Mouse (Mus musculus) spleen, adult 2 months (tissue): ENCODE data around the gene Klhdc8b. TPM values are rescaled to one million over a fixed set of nuclear protein-coding genes. Genes with fewer than 3 reads are reported as not detected.

Source experiments
- DNase-seq, 2 experiments: peaks; one replicate each; pipeline versions ENCODE4 v3.0.0 to v3.0.0-alpha.2; 2012 to 2021; ENCODE audit warnings: low spot score in 2 of 2, low read depth in 1 of 2
- H3K27ac ChIP-seq: fragments of 200-500 bp; 2 replicates; pipeline ENCODE4 v1.5.1; 2012; ENCODE audit warnings: low read length, inconsistent platforms; ENCODE audit not compliant: insufficient read depth
- H3K27me3 ChIP-seq: fragments of 200-500 bp; 2 replicates; pipeline ENCODE4 v1.6.1; 2012; ENCODE audit warnings: mild to moderate bottlenecking, moderate library complexity, low read length, inconsistent platforms; ENCODE audit not compliant: control insufficient read depth, insufficient read depth
- H3K36me3 ChIP-seq: fragments of 200-500 bp; 2 replicates; pipeline ENCODE4 v1.6.1; 2012; ENCODE audit warnings: mild to moderate bottlenecking, low read length, inconsistent platforms; ENCODE audit not compliant: control insufficient read depth, insufficient read depth
- H3K4me1 ChIP-seq: fragments of 200-500 bp; 2 replicates; pipeline ENCODE4 v1.6.1; 2011; ENCODE audit warnings: inconsistent platforms; ENCODE audit not compliant: control insufficient read depth, insufficient read depth, insufficient read length
- H3K4me3 ChIP-seq: fragments of 200-500 bp; 2 replicates; pipeline ENCODE4 v1.5.1; 2011; ENCODE audit warnings: mild to moderate bottlenecking, inconsistent platforms; ENCODE audit not compliant: insufficient read depth, insufficient read length; ENCODE audit errors: extremely low read depth
- CTCF ChIP-seq: fragments of 200-500 bp; IDR thresholded peaks from 2 replicates; pipeline ENCODE4 v1.5.1; 2011; ENCODE audit warnings: mild to moderate bottlenecking, inconsistent platforms; ENCODE audit not compliant: insufficient read depth, insufficient read length, insufficient replicate concordance; ENCODE audit errors: extremely low read depth
- POLR2A ChIP-seq: fragments of 200-500 bp; IDR thresholded peaks from 2 replicates; pipeline ENCODE4 v1.6.1; 2011; ENCODE audit warnings: low read depth, low read length, inconsistent platforms
- WGBS: fragments of 180-500 bp; shearing (Covaris S2); methylation state at CpG from one replicate; pipeline ENCODE4 v1.1.7; 2018; 5-methylcytosine and 5-hydroxymethylcytosine counted together
- polyA plus RNA-seq: library from polyadenylated mRNA; depleted of rRNA; stranded (reverse); fragments of >200 nt; gene quantifications from 2 replicates; pipeline ENCODE4 v1.2.3, GENCODE M21; 2012; rRNA removed

The Klhdc8b gene
- polyA plus RNA-seq, 1 experiment = 22.2 TPM

- Histone ChIP-seq H3K4me3 (no peak overlapping the region), H3K4me1 (no peaks in the 10 kb centered on the region), H3K36me3 (no peaks in the 10 kb centered on the region), H3K27me3 (no peaks in the 10 kb centered on the region), H3K27ac (no peak overlapping the region)
- TF ChIP-seq POLR2A (no peak), CTCF (no peak)
- DNase-seq = no peak
- 90% methylated on average over 4 of the region's 4 CpGs for WGBS
Measured at GRCm38 (mm10) chr9:108409535-108409934, 51.8 kb downstream of the Klhdc8b start.

GRCm38 (mm10) chr9:108404451-108404850 is 56.9 kb downstream of the Klhdc8b start:
- WGBS = 84% methylated on average over 8 of the region's 8 CpGs
- Histone ChIP-seq H3K4me1 (no peaks in the 10 kb centered on the region), H3K4me3 (no peak overlapping the region), H3K27me3 (no peaks in the 10 kb centered on the region), H3K36me3 (no peaks in the 10 kb centered on the region), H3K27ac (no peak overlapping the region)
- no peak for DNase-seq
- no peak for TF ChIP-seq CTCF
- TF ChIP-seq POLR2A = no peak

DNA sequence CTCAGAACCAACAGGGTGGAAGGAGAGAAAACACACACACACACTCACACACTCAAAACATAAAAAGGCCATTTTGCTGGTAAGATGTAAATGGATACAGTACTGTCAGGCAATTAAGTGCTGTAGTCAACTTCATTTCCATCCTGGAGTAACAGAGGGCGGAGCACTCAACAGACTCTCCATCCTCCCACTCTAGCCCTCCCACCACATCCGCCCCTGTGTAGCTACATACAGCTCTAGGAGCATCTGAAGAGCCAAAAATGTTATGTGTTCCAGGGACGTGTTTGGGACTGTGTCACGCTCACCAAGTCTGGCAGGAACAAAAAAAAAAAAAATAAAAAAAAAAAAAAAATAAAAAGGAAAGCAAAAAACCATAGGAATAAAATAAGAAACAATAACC is 58.3 kb downstream of the Klhdc8b start:
- Histone ChIP-seq H3K36me3 (no peaks in the 10 kb centered on the region), H3K4me1 (no peaks in the 10 kb centered on the region), H3K4me3 (no peak overlapping the region), H3K27ac (no peak overlapping the region), H3K27me3 (no peaks in the 10 kb centered on the region)
- 86% methylated on average over 4 of the region's 4 CpGs for WGBS
- no peak for DNase-seq
- TF ChIP-seq CTCF = no peak
- no peak for TF ChIP-seq POLR2A

DNA sequence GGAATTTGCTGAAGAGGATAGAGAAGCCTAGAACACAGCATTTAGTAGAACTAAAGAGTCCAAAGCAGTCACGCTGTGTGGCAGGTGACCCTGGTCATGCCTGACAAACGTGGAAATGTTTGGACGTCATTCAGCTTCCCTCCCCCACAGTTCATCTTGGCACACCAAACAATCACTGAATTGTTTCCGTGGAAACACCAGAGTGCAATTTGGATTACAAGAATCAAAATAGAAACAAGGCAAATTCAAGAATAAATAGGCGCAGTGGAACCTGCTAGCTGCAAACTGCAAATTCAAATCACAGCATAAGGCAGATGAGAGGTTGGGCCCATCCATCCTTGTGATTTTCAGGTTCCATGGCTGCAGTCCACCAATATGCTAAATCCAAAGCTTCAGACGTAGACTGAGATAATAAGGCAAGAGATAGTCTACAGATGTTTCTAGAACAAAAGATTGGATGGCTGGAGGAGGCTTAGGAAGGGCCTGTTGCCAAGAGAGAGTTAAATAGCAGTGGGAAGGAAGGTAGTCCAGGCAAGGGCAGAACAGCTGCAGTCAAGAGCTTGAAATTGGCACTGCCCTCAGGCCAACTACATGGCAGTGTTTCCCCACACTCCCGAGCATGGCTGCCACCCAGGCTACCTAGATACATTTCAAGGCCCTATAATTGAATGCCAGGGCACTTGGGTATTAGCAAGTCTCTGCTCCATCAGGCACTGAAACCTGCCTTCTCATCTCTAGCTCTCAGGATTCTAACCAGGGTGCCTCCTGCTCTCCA is 60.0 kb downstream of the Klhdc8b start:
- Histone ChIP-seq H3K4me1 (no peaks in the 10 kb centered on the region), H3K27me3 (no peaks in the 10 kb centered on the region), H3K27ac (no peak overlapping the region), H3K36me3 (no peaks in the 10 kb centered on the region), H3K4me3 (no peak overlapping the region)
- WGBS = 86% methylated on average over 7 of the region's 7 CpGs
- no peak for DNase-seq
- TF ChIP-seq POLR2A (no peak), CTCF (no peak)

- H3K27ac ChIP-seq = no peak overlapping the region
- H3K36me3 ChIP-seq = peaks cover 4% of the 10 kb centered on the region; the same call in 1 of the 2 replicates
- no peak overlapping the region for H3K4me3 ChIP-seq
- no peaks in the 10 kb centered on the region for H3K4me1 ChIP-seq
- no peaks in the 10 kb centered on the region for H3K27me3 ChIP-seq
- no peak for DNase-seq
- TF ChIP-seq POLR2A (no peak), CTCF (no peak)
- WGBS = 94% methylated on average over 3 of the region's 3 CpGs
Measured at GRCm38 (mm10) chr9:108398324-108398723, 63.1 kb downstream of the Klhdc8b start.

Other genes with a start within 250 kb of the Klhdc8b start
- 15.5 and 17.2 TPM in 2 replicates for gene Dag1, start 197.6 kb downstream of the Klhdc8b start, polyA plus RNA-seq
- 4.2 and 4.6 TPM in 2 replicates for gene Nicn1, start 171.2 kb downstream of the Klhdc8b start, polyA plus RNA-seq
- 1.7 and 3.1 TPM in 2 replicates for gene Amt, start 164.7 kb downstream of the Klhdc8b start, polyA plus RNA-seq
- 89.7 and 90.3 TPM in 2 replicates for gene Rhoa, start 155.5 kb downstream of the Klhdc8b start, polyA plus RNA-seq
- gene Tcta, start 155.4 kb downstream of the Klhdc8b start, polyA plus RNA-seq = 17.9 and 19.7 TPM in 2 replicates
- gene Gpx1, start 122.7 kb downstream of the Klhdc8b start, polyA plus RNA-seq = 2,084 and 2,100 TPM in 2 replicates
- 63.2 and 68.6 TPM in 2 replicates for gene Usp4, start 113.7 kb downstream of the Klhdc8b start, polyA plus RNA-seq
- gene 1700102P08Rik, start 68.8 kb downstream of the Klhdc8b start, polyA plus RNA-seq = 0.49 and 0.63 TPM in 2 replicates
- gene Ccdc36, start 33.1 kb downstream of the Klhdc8b start, polyA plus RNA-seq = 0.05 TPM in 1 of 2 replicates, not detected in the other
- not detected in 2 replicates for gene BC048562, start 25.1 kb downstream of the Klhdc8b start, polyA plus RNA-seq
- 16.5 and 21.3 TPM in 2 replicates for gene Ccdc71, start 1.1 kb downstream of the Klhdc8b start, polyA plus RNA-seq
- gene Lamb2, start 18.2 kb upstream of the Klhdc8b start, polyA plus RNA-seq = 40.5 and 41.9 TPM in 2 replicates
- gene Usp19, start 29.0 kb upstream of the Klhdc8b start, polyA plus RNA-seq = 133 and 138 TPM in 2 replicates
- 170 and 211 TPM in 2 replicates for gene Qars, start 46.1 kb upstream of the Klhdc8b start, polyA plus RNA-seq
- gene Qrich1, start 55.2 kb upstream of the Klhdc8b start, polyA plus RNA-seq = 76.7 and 102 TPM in 2 replicates
- 106 and 107 TPM in 2 replicates for gene Impdh2, start 98.7 kb upstream of the Klhdc8b start, polyA plus RNA-seq
- 23.1 and 27.1 TPM in 2 replicates for gene Ndufaf3, start 105.9 kb upstream of the Klhdc8b start, polyA plus RNA-seq
- gene Dalrd3, start 108.3 kb upstream of the Klhdc8b start, polyA plus RNA-seq = 187 and 225 TPM in 2 replicates
- gene Wdr6, start 117.2 kb upstream of the Klhdc8b start, polyA plus RNA-seq = 36.0 and 44.4 TPM in 2 replicates
- 5.9 and 7.9 TPM in 2 replicates for gene P4htm, start 136.1 kb upstream of the Klhdc8b start, polyA plus RNA-seq
- 28.4 and 28.8 TPM in 2 replicates for gene Arih2, start 187.8 kb upstream of the Klhdc8b start, polyA plus RNA-seq
- 8.4 and 10.7 TPM in 2 replicates for gene Slc25a20, start 200.5 kb upstream of the Klhdc8b start, polyA plus RNA-seq
- 3.9 and 4.8 TPM in 2 replicates for gene Prkar2a, start 227.7 kb upstream of the Klhdc8b start, polyA plus RNA-seq